Mouse (Mus musculus): ENCODE data around the gene B3gnt7. TPM values are rescaled to one million over a fixed set of nuclear protein-coding genes. Genes with fewer than 3 reads are reported as not detected.

Gene B3gnt7
- polyA plus RNA-seq, 1 experiment, result 54.9 TPM

- TF ChIP-seq POLR2A (IDR thresholded peaks at IDR 0.05; ENCODE audit: insufficient read depth, low read length) (no peak), CTCF (IDR thresholded peaks at IDR 0.05; ENCODE audit: low read depth, low read length) (no peak), EP300 (IDR thresholded peaks at IDR 0.05; ENCODE audit: insufficient read depth, low read depth, low read length) (no peak)
- H3K9me3 ChIP-seq (replicated peaks; ENCODE audit: control insufficient read depth, insufficient read depth, low read length, poor library complexity, severe bottlenecking), result no peaks in the 10 kb centered on the region
Measured at GRCm38 (mm10) chr1:86343969-86344861, 41.6 kb downstream of the B3gnt7 start.

GRCm38 (mm10) chr1:86345069-86345468 lies 42.4 kb downstream of the B3gnt7 start:
- TF ChIP-seq POLR2A (IDR thresholded peaks at IDR 0.05; ENCODE audit: insufficient read depth, low read length), result no peak
- no peak for TF ChIP-seq CTCF (IDR thresholded peaks at IDR 0.05; ENCODE audit: low read depth, low read length)
- no peak for TF ChIP-seq EP300 (IDR thresholded peaks at IDR 0.05; ENCODE audit: insufficient read depth, low read depth, low read length)
- Histone ChIP-seq H3K36me3 (ENCODE audit: control insufficient read depth, insufficient read depth, low read length, poor library complexity, severe bottlenecking) (peaks cover 37% of the 10 kb centered on the region), H3K27me3 (ENCODE audit: control insufficient read depth, insufficient read depth, low read length, poor library complexity, severe bottlenecking) (no peaks in the 10 kb centered on the region), H3K9ac (ENCODE audit: low read depth, poor library complexity, severe bottlenecking) (no peak overlapping the region), H3K9me3 (replicated peaks; ENCODE audit: control insufficient read depth, insufficient read depth, low read length, poor library complexity, severe bottlenecking) (no peaks in the 10 kb centered on the region), H3K27ac (ENCODE audit: insufficient read depth, low read length) (no peak overlapping the region), H3K4me1 (ENCODE audit: control insufficient read depth, insufficient read depth, low read length) (no peaks in the 10 kb centered on the region), H3K4me3 (ENCODE audit: low read depth, low read length) (no peak overlapping the region)

More at GRCm38 (mm10) chr1:86343969-86344861, 41.6 kb downstream of the B3gnt7 start:
- H3K4me1 ChIP-seq (ENCODE audit: control insufficient read depth, insufficient read depth, low read length), result no peaks in the 10 kb centered on the region
- no peak overlapping the region for H3K4me3 ChIP-seq (ENCODE audit: low read depth, low read length)
- H3K27me3 ChIP-seq (ENCODE audit: control insufficient read depth, insufficient read depth, low read length, poor library complexity, severe bottlenecking), result no peaks in the 10 kb centered on the region
- H3K36me3 ChIP-seq (ENCODE audit: control insufficient read depth, insufficient read depth, low read length, poor library complexity, severe bottlenecking), result peaks cover 28% of the 10 kb centered on the region
- H3K27ac ChIP-seq (ENCODE audit: insufficient read depth, low read length), result no peak overlapping the region; the same call in 1 of the 2 replicates
- no peak overlapping the region for H3K9ac ChIP-seq (ENCODE audit: low read depth, poor library complexity, severe bottlenecking)

GRCm38 (mm10) chr1:86345956-86346355 lies 43.3 kb downstream of the B3gnt7 start:
- H3K9ac ChIP-seq (ENCODE audit: low read depth, poor library complexity, severe bottlenecking), result no peak overlapping the region
- H3K4me3 ChIP-seq (ENCODE audit: low read depth, low read length), result no peak overlapping the region
- no peak overlapping the region for H3K27ac ChIP-seq (ENCODE audit: insufficient read depth, low read length)
- peaks cover 46% of the 10 kb centered on the region for H3K36me3 ChIP-seq (ENCODE audit: control insufficient read depth, insufficient read depth, low read length, poor library complexity, severe bottlenecking)
- H3K9me3 ChIP-seq (replicated peaks; ENCODE audit: control insufficient read depth, insufficient read depth, low read length, poor library complexity, severe bottlenecking), result no peaks in the 10 kb centered on the region
- no peaks in the 10 kb centered on the region for H3K27me3 ChIP-seq (ENCODE audit: control insufficient read depth, insufficient read depth, low read length, poor library complexity, severe bottlenecking)
- H3K4me1 ChIP-seq (ENCODE audit: control insufficient read depth, insufficient read depth, low read length), result no peaks in the 10 kb centered on the region
- TF ChIP-seq EP300 (IDR thresholded peaks at IDR 0.05; ENCODE audit: insufficient read depth, low read depth, low read length) (no peak), CTCF (IDR thresholded peaks at IDR 0.05; ENCODE audit: low read depth, low read length) (no peak), POLR2A (IDR thresholded peaks at IDR 0.05; ENCODE audit: insufficient read depth, low read length) (no peak)

- Histone ChIP-seq H3K36me3 (ENCODE audit: control insufficient read depth, insufficient read depth, low read length, poor library complexity, severe bottlenecking) (peaks cover 57% of the 10 kb centered on the region), H3K9me3 (replicated peaks; ENCODE audit: control insufficient read depth, insufficient read depth, low read length, poor library complexity, severe bottlenecking) (no peaks in the 10 kb centered on the region), H3K27me3 (ENCODE audit: control insufficient read depth, insufficient read depth, low read length, poor library complexity, severe bottlenecking) (no peaks in the 10 kb centered on the region)
Measured at GRCm38 (mm10) chr1:86346851-86347715, 44.5 kb downstream of the B3gnt7 start.

DNA sequence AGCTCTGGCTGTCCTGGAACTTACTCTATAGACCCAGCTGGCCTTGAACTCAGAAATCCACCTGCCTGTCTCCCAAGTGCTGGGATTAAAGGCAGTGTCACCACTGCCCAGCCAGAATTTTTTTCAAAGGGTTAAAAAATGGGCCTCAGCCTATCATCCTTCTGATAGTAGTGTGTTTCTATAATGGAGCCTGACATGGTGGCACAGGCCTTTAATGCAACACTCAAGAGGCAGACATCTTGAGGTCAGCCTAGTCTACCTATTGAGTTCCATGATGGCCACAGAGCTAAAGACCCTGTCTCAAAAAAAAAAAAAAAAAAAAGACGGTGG lies 45.0 kb downstream of the B3gnt7 start:
- TF ChIP-seq EP300 (IDR thresholded peaks at IDR 0.05; ENCODE audit: insufficient read depth, low read depth, low read length) (no peak), POLR2A (IDR thresholded peaks at IDR 0.05; ENCODE audit: insufficient read depth, low read length) (no peak), CTCF (IDR thresholded peaks at IDR 0.05; ENCODE audit: low read depth, low read length) (no peak)
- Histone ChIP-seq H3K36me3 (ENCODE audit: control insufficient read depth, insufficient read depth, low read length, poor library complexity, severe bottlenecking) (peaks cover 63% of the 10 kb centered on the region), H3K27me3 (ENCODE audit: control insufficient read depth, insufficient read depth, low read length, poor library complexity, severe bottlenecking) (no peaks in the 10 kb centered on the region), H3K4me1 (ENCODE audit: control insufficient read depth, insufficient read depth, low read length) (no peaks in the 10 kb centered on the region), H3K27ac (ENCODE audit: insufficient read depth, low read length) (peak overlapping the region; percentile 65), H3K9ac (ENCODE audit: low read depth, poor library complexity, severe bottlenecking) (no peak overlapping the region), H3K4me3 (ENCODE audit: low read depth, low read length) (no peak overlapping the region), H3K9me3 (replicated peaks; ENCODE audit: control insufficient read depth, insufficient read depth, low read length, poor library complexity, severe bottlenecking) (no peaks in the 10 kb centered on the region)

More at GRCm38 (mm10) chr1:86346851-86347715, 44.5 kb downstream of the B3gnt7 start:
- TF ChIP-seq CTCF (IDR thresholded peaks at IDR 0.05; ENCODE audit: low read depth, low read length) (no peak), EP300 (IDR thresholded peaks at IDR 0.05; ENCODE audit: insufficient read depth, low read depth, low read length) (no peak), POLR2A (IDR thresholded peaks at IDR 0.05; ENCODE audit: insufficient read depth, low read length) (no peak)
- Histone ChIP-seq H3K4me3 (ENCODE audit: low read depth, low read length) (no peak overlapping the region), H3K4me1 (ENCODE audit: control insufficient read depth, insufficient read depth, low read length) (no peaks in the 10 kb centered on the region), H3K27ac (ENCODE audit: insufficient read depth, low read length) (peak overlapping the region; percentile 63), H3K9ac (ENCODE audit: low read depth, poor library complexity, severe bottlenecking) (no peak overlapping the region)

All from ES-Bruce4 (cell line).